Mouse (Mus musculus) embryo, embryonic 10 days (tissue): Measurements from ENCODE around the gene Zfp369.
"Not testable (repeated sequence)": the region's sequence is repeated elsewhere in the genome, so short reads cannot be mapped to it uniquely, and the experiment has no call there.

Experiments used
- DNase-seq: peaks from one replicate; pipeline ENCODE4 v3.0.0-alpha.2; 2015; ENCODE audit warnings: low spot score

The Zfp369 gene

DNA sequence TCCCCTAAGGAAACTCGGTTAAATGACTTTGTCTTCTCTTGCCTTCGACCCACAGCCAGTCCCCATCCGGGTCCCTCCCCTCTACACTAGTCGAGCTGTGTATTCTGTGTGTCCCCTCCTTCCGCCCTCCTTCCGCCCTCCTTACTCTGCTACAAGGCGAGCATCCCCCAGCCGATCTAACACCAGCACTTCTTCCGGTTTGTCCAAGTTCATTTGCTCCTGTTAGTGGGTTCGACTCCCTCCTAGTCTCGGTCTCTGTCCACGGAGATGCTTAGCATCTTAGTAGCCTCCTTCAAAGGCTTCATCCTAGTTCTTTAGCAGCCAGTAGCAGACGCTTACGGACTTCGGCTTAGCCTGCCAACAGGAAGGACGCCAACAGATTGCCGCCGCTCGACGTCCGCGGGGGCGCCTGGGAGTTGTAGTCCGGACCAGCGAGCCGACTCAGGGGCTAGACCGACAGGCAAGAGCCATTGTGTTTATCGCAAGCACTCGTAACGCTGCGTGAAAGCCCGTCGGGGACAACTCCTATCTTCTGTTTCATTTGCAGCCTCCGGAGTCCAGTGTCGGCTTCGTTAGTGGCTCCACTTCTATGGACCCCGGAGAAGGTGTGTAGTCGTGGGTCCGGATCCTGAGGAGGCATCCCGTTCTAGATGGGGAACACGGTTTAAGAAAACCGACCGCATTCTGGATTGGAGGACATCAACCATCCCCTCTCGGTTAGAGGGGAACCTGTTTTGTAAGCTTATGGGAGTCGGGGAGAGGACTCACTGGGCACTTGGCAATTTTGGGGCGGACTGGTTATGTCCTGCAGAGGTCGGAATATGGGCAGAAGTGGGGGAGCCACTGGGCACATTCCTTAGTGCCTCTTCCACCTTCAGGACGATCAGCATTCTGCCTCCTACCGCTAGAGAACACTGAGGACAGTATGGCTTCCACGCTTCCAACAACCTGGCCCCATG, at the start of gene Zfp369:
Zfp369 (plus strand) TSS at position 432 of the 959 bp plus-strand sequence.
- DNase-seq = peak; percentile 94

- DNase-seq = no peak
Measured at GRCm38 (mm10) chr13:65237211-65237610, 41.4 kb upstream of the Zfp369 start.

DNA sequence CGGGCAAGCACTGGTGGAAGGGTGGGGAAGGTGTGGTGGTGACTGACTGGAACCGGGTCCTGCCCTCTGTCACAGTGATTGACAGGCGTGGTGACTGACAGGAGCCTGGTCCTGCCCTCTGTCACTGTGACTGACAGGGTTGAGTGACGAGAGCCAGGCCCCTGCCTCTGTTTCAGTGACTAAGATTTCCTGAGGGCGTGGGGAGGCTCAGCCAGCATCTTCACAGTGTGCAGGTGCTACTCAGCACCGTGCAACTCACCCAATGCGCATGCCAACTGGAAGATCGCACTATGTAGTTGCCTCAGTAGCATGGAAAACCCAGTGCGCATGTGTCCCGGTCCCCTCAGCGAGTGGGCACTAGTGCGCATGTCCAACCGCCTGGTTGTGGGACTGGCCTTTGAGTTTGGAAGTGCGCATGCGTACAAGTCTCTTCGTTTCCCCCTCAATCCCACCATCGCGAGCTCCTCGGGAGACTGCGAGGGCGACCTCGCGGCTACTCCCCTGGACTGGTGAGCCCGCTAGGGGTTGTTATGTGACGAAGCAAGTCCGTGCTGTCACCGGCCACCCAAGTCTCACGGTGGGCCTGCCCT, 38.0 kb upstream of the Zfp369 start:
- DNase-seq = peak; percentile 98

GRCm38 (mm10) chr13:65241099-65241626, 37.5 kb upstream of the Zfp369 start:
- peak; percentile 95 for DNase-seq

- peak; percentile 23 for DNase-seq
Measured at GRCm38 (mm10) chr13:65241627-65242318, 36.8 kb upstream of the Zfp369 start.

- DNase-seq = no peak
Measured at GRCm38 (mm10) chr13:65242319-65242787, 36.3 kb upstream of the Zfp369 start.

DNA sequence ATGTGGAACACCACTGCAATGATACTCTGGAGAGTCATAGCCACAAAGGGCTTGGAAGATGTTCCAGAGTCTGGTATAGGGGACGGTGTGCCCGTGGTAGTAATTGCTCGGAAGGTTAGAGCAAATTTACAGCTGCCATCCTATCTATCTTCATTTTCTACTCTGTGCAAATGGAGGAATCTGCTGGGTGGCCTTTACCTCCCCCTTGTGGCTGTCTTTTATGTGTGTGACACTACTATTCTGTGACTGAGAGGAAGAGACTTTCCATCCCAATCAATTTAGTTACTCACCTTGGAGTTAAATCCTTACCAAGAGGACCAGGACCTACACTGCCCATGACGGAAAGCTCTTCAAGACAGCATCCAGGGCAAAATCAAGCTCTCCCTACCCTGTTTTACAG, 35.3 kb upstream of the Zfp369 start:
- DNase-seq = no peak

- DNase-seq = peak; percentile 41
Measured at GRCm38 (mm10) chr13:65258175-65258954, 20.2 kb upstream of the Zfp369 start.

GRCm38 (mm10) chr13:65259239-65259638, 19.4 kb upstream of the Zfp369 start, which contains the start of gene Gm10775:
Gm10775 (plus strand) TSS chr13:65259539.
- no peak for DNase-seq

DNA sequence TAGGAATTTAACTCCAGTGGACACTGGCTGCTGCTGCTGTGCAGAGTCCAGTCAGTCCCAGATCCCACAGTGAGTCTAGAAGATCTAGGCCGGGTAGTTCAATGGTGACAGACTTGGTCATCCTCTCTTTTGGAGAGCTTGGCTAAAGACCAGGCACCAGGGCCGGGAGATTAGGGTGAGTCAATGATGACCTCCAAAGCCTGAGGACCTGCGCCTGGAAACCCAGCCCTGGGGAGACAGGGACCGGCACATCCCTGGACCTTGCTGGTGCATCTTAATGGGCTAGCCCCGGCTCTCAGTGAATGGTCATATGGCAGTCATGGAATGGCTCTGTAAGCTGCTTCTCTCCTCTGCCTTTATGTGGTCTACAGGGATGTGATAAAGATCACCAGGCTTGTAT, 16.5 kb upstream of the Zfp369 start:
- no peak for DNase-seq

DNA sequence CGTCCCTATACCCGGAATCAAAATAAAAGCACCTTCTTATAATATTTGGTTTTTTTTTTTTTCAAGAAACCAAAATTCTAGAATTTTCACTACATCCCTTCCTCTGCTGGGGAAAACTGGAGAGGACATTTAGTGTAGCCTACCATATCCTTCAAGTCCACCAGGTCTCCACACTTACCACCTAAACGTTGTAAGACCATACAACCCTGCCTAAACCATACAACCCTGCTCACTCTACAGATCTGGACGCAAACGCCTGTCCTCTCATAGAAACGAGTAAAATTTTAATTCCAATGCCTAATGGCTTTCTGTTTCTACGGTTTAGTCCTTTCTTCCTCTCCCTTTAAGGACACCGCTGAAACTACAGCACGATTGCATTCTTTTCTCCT, 626 bp upstream of the Zfp369 start:
- no peak for DNase-seq

GRCm38 (mm10) chr13:65286771-65287170, 8.2 kb downstream of the Zfp369 start:
- DNase-seq = no peak

DNA sequence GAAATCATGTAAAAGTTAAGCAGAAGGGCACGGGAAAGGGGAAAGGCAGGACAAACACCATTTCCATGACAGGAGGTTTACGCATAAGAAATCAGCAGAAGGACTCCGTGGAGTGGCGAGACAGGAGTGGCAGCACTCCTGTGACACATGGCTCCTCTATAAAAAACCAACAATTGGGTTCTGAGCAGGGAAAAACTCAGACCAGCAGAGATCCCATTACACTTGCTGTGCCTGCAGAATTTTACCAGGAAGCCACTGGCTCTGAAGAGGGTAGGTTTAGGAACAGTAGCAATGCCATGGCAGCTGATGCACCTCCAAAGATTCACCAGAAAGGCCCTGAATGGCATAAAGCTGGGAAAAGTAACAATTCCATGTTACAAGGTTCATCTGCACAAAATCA, 17.7 kb downstream of the Zfp369 start:
- DNase-seq = no peak

DNA sequence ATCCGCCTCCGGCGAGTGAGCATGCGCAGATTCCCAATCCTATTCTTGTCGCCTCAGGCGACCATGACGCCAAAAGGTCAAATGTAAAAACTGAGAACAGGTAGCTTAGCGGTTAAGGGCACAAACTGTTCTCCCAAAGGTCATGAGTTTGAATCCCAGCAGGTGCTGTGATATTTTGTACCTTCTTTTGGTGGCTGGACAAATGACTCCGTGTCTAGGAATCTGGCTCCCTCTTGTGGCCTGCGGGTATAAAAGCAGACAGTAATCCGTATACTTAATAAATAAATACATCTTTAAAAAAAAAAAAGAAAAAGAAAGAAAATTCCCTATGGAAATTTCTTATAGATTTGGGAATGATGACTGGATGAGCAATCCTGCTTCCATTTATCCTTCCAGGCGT, 32.2 kb downstream of the Zfp369 start:
- peak; percentile 45 for DNase-seq

DNA sequence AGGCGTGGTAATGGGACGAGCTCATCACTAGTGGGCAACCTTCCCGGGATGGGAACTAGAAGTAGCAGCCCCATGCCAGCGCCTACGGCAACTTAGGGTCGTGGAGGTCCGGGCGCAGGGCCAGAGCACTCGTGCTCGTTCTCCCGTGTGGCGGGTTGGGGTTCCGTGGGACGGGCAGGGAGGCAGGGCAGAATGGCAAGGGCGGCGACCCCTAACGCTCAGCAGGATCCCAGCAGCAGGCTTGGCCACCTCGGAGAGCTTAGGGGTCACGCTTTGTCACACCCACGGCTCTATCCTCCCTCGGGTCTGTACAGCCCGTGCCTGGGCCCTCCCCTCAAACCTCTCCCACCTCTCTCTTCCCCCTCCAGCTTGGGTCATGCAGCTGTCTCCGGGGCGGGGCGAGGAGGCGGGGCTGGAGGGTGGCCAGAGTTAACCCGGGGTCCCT, 32.7 kb downstream of the Zfp369 start:
- DNase-seq = no peak

GRCm38 (mm10) chr13:65311826-65312225, 33.2 kb downstream of the Zfp369 start:
- DNase-seq = no peak

DNA sequence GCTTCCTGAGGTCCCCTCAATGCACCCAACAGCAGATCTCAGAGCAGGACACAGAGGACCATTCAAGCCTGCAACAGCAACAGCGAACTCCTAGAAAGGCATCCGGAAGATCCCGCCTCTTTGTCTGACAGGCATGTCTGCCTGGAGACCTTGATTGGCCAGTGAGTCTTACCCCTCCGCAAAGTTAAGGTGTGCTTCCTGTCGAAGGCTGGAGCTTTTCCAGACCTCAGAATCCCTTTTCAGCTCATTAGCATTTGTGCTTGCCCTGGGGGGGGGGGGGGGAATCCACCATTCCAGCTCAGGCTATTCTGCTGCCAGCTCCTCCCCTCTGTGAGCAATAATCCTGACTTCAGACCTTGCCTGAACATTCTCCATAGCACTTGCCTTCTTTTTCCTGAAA, 69.9 kb downstream of the Zfp369 start:
- not testable (repeated sequence) for DNase-seq

GRCm38 (mm10) chr13:65351768-65352167, 73.2 kb downstream of the Zfp369 start:
- DNase-seq = not testable (repeated sequence)
